Mouse (Mus musculus) limb, embryonic 15.5 days (tissue): Measurements from ENCODE around the gene Prr19. TPM values are rescaled to one million over a fixed set of nuclear protein-coding genes. Genes with fewer than 3 reads are reported as not detected.
"Not testable (repeated sequence)": the region's sequence is repeated elsewhere in the genome, so short reads cannot be mapped to it uniquely, and the experiment has no call there.

Experiments used
- ATAC-seq: fragments of 200-750 bp; cut with Nextera tagmentation; 2 replicates; pipeline ENCODE4 v1.8.0; 2017; ENCODE audit warnings: low read depth, moderate TSS enrichment; ENCODE audit not compliant: insufficient number of reproducible peaks, low FRiP score, low TSS enrichment
- H3K27ac ChIP-seq: fragments of 300-500 bp; sonication (generic); 2 replicates; pipeline ENCODE4 v1.5.1; 2015; ENCODE audit warnings: moderate library complexity, mild to moderate bottlenecking, inconsistent platforms
- H3K27me3 ChIP-seq: fragments of 300-500 bp; sonication (generic); 2 replicates; pipeline ENCODE4 v1.6.1; 2015; ENCODE audit warnings: inconsistent platforms
- H3K36me3 ChIP-seq: fragments of 300-500 bp; sonication (generic); 2 replicates; pipeline ENCODE4 v1.6.1; 2015; ENCODE audit warnings: inconsistent platforms
- H3K4me1 ChIP-seq: fragments of 300-500 bp; sonication (generic); 2 replicates; pipeline ENCODE4 v1.6.1; 2015; ENCODE audit warnings: inconsistent platforms
- H3K4me2 ChIP-seq: fragments of 300-500 bp; sonication (generic); 2 replicates; pipeline ENCODE4 v1.6.1; 2015; ENCODE audit warnings: mild to moderate bottlenecking, inconsistent platforms
- H3K4me3 ChIP-seq: fragments of 300-500 bp; sonication (generic); 2 replicates; pipeline ENCODE4 v1.5.1; 2015; ENCODE audit warnings: mild to moderate bottlenecking, inconsistent platforms
- H3K9ac ChIP-seq: fragments of 300-500 bp; sonication (generic); 2 replicates; pipeline ENCODE4 v1.6.1; 2015; ENCODE audit warnings: inconsistent platforms
- H3K9me3 ChIP-seq: fragments of 300-500 bp; sonication (generic); 2 replicates; pipeline ENCODE4 v1.6.1; 2016; ENCODE audit warnings: inconsistent platforms
- WGBS: fragments of 180-500 bp; shearing (Covaris S2); methylation state at CpG from one replicate; pipeline ENCODE4 v1.1.7; 2015; 5-methylcytosine and 5-hydroxymethylcytosine counted together
- polyA plus RNA-seq: library from polyadenylated mRNA; unstranded; fragments of >200 nt; fragmentation: Nextera tagmentation; extraction: Ambion mirVana; gene quantifications from 2 replicates; pipeline ENCODE4 v1.2.1, GENCODE M21; 2015

Gene Prr19
- polyA plus RNA-seq, 1 experiment from 2014 or later = 0.40 TPM

DNA sequence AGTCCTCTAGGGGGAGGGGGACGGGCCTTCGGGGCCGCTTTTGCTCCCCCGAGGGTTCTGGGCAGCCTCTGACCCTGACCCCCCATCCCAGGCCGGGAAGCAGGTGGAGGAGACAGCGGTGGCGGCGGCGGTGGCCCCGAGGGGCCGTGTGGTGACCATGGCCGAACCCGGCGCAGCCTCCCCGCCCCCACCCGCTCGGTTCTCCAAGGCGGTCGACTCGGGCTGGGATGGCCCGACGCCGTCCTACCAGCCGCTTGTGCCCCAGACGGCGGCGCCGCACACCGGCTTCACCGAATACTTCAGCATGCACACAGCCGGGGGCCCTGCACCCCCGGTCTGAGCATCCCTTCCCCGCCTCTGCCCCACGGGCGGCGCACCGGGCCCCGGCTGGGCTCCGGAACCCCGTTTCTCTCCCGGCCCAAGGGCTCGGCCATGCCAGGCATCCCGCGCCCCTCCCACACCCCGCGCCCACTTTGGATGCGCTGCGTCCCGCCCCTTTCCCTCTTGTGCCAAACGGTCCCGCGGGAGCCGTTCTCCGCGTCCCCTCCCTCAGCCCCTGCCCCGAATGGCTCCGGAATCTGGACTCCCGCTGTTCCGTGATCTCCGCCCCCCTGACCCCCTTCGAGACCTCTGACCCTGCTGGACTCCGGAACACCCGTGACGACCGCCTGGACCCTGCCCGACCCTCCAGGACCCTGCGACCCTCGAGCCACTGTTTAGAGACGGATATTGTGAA, 14.3 kb downstream of the Prr19 start:
- Histone ChIP-seq H3K4me2 (peak overlapping the region; percentile 89), H3K9ac (peak overlapping the region; percentile 31), H3K27me3 (peaks cover 50% of the 10 kb centered on the region), H3K36me3 (no peaks in the 10 kb centered on the region), H3K27ac (no peak overlapping the region), H3K4me3 (peak overlapping the region; percentile 68), H3K4me1 (peaks cover 37% of the 10 kb centered on the region), H3K9me3 (no peaks in the 10 kb centered on the region)
- WGBS = 1% methylated on average over 58 of the region's 69 CpGs
- ATAC-seq = no peak

GRCm38 (mm10) chr7:25316532-25317445, 15.6 kb downstream of the Prr19 start, which contains the start of gene Megf8:
Gene Megf8 (plus strand): TSS chr7:25317164.
- under 1% methylated on average over 51 of the region's 52 CpGs for WGBS
- Histone ChIP-seq H3K27me3 (peaks cover 41% of the 10 kb centered on the region), H3K9me3 (no peaks in the 10 kb centered on the region), H3K36me3 (no peaks in the 10 kb centered on the region), H3K4me3 (peak within 1 kb of the TSS; percentile 68), H3K4me1 (peaks cover 45% of the 10 kb centered on the region), H3K9ac (peak within 1 kb of the TSS; percentile 76), H3K27ac (peak within 1 kb of the TSS; percentile 91), H3K4me2 (peak within 1 kb of the TSS; percentile 98)
- ATAC-seq = peak; percentile 99

DNA sequence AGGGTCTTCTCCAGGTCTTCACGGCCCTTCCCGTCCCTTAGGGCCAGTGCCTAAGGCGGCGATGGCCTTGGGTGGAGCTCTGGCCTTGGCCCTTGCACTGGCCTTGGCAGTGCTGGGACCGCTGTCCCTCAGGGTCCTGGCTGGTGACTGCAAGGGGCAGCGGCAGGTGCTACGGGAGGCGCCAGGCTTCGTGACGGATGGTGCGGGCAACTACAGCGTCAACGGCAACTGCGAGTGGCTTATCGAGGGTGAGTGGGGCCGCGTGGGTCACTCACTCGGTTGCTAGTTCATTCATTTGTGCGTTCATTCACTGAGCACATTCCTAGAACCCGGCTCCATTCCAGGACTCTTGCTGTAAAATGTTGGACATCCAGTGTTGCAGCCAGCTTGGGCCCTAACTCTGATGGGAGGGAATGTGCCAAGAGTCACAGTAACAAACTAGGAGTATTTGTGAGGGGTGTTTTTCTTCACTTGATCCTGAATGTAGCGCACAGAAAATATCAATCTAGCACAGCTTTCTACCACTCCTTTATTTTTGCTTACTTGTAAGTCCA, 16.3 kb downstream of the Prr19 start:
- Histone ChIP-seq H3K27me3 (peaks cover 34% of the 10 kb centered on the region), H3K4me3 (peak overlapping the region; percentile 68), H3K9me3 (no peaks in the 10 kb centered on the region), H3K4me1 (peaks cover 50% of the 10 kb centered on the region), H3K27ac (peak overlapping the region; percentile 91), H3K9ac (peak overlapping the region; percentile 76), H3K36me3 (no peaks in the 10 kb centered on the region), H3K4me2 (peak overlapping the region; percentile 98)
- no peak for ATAC-seq
- WGBS = 13% methylated on average over 21 of the region's 21 CpGs

- H3K4me3 ChIP-seq = peak overlapping the region; percentile 21
- 14% methylated on average over 6 of the region's 6 CpGs for WGBS
- peak overlapping the region; percentile 94 for H3K27ac ChIP-seq
- no peak overlapping the region for H3K9ac ChIP-seq
- peaks cover 41% of the 10 kb centered on the region for H3K4me1 ChIP-seq
- H3K4me2 ChIP-seq = peak overlapping the region; percentile 44
- H3K27me3 ChIP-seq = no peaks in the 10 kb centered on the region
- H3K9me3 ChIP-seq = no peaks in the 10 kb centered on the region
- ATAC-seq = peak; percentile 83
- H3K36me3 ChIP-seq = no peaks in the 10 kb centered on the region
Observed at GRCm38 (mm10) chr7:25322058-25322484, 20.9 kb downstream of the Prr19 start.

GRCm38 (mm10) chr7:25323219-25323618, 22.0 kb downstream of the Prr19 start:
- Histone ChIP-seq H3K4me1 (peaks cover 31% of the 10 kb centered on the region), H3K27me3 (no peaks in the 10 kb centered on the region), H3K4me2 (no peak overlapping the region), H3K9me3 (no peaks in the 10 kb centered on the region), H3K27ac (no peak overlapping the region), H3K9ac (no peak overlapping the region), H3K36me3 (peaks cover 1% of the 10 kb centered on the region), H3K4me3 (no peak overlapping the region)
- no peak for ATAC-seq
- 84% methylated on average over 2 of the region's 2 CpGs for WGBS

DNA sequence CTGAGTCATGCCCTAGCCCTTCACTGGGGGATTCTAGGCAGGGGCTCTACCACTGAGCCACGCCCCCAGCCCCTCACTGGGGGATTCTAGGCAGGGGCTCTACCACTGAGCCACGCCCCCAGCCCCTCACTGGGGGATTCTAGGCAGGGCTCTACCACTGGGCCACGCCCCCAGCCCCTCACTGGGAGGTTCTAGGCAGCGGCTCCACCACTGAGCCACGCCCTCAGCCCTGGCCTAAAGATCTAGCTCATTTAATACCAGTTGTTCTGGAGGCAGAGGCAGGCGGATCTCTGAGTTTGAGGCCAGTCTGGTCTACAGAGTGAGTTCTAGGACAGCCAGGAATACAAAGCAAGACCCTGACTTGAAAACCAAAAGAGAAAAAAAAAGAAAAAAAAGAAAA, 24.2 kb downstream of the Prr19 start:
- peaks cover 17% of the 10 kb centered on the region for H3K36me3 ChIP-seq
- H3K9me3 ChIP-seq, H3K4me2 ChIP-seq, H3K4me3 ChIP-seq, H3K27ac ChIP-seq, H3K27me3 ChIP-seq, H3K9ac ChIP-seq, ATAC-seq: not testable (repeated sequence)
- WGBS = 89% methylated on average over 6 of the region's 6 CpGs
- H3K4me1 ChIP-seq = peaks cover 26% of the 10 kb centered on the region

DNA sequence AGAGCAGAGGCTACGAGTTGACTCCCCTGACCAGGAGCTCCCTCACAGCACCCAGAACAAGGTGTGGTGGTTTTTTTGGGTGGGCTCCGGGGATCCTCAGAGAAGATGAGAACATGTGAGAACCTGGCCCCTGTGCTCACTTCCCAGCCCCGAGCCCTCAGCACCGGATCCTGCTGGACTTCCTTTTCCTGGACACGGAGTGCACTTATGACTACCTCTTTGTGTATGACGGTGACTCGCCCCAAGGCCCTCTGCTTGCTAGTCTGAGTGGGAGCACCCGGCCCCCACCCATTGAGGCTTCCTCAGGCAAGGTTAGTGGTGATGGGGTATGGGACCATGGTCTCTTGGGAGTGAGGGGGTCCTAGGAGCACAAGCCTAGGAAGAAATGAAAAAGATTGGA, 25.0 kb downstream of the Prr19 start:
- Histone ChIP-seq H3K36me3 (peaks cover 25% of the 10 kb centered on the region), H3K9ac (no peak overlapping the region), H3K4me1 (peaks cover 24% of the 10 kb centered on the region), H3K4me2 (no peak overlapping the region), H3K4me3 (no peak overlapping the region), H3K27me3 (no peaks in the 10 kb centered on the region), H3K9me3 (no peaks in the 10 kb centered on the region), H3K27ac (peak overlapping the region; percentile 27; the same call in 1 of the 2 replicates)
- 81% methylated on average over 8 of the region's 8 CpGs for WGBS
- no peak for ATAC-seq

DNA sequence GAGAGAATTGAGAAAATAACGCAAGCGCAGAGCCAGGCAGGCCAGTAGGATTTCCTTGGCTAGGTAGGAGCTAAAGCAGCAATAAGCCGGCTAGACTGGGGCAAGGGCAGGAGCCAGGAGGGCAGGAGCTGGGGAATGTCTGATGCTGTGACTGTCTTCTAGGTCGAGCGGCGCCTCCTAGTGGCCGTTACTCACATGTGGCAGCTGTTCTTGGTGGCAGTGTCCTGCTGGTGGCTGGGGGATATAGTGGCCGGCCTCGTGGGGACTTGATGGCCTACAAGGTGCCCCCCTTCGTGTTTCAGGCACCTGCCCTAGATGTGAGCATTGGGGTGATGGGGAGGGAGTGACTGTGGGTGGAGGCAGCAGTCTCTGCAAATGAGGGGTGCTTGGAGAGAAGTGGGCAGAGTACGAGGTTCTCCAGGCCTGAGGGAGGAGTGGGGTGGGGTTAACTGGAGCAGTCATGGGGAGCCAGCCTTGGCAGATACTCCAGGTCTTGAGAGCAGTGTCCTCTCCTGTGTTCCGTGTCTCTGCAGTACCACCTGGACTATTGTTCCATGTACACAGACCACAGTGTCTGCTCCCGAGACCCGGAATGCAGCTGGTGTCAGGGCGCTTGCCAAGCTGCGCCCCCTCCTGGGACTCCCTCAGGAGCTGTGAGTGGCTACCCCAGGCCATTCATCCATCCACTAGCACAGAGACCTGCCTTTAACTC, 32.5 kb downstream of the Prr19 start:
- Histone ChIP-seq H3K27me3 (no peaks in the 10 kb centered on the region), H3K27ac (no peak overlapping the region), H3K9ac (0 out of 2 replicates have a peak overlapping the region, but pooled peaks have one; percentile 14), H3K4me2 (no peak overlapping the region), H3K4me3 (no peak overlapping the region), H3K4me1 (no peaks in the 10 kb centered on the region), H3K36me3 (peaks cover 69% of the 10 kb centered on the region), H3K9me3 (no peaks in the 10 kb centered on the region)
- ATAC-seq = peak; percentile 62
- 44% methylated on average over 16 of the region's 16 CpGs for WGBS

- ATAC-seq = peak; percentile 11; the same call in 1 of the 2 replicates
- H3K4me2 ChIP-seq = no peak overlapping the region
- peaks cover 74% of the 10 kb centered on the region for H3K36me3 ChIP-seq
- H3K27ac ChIP-seq = no peak overlapping the region
- no peak overlapping the region for H3K9ac ChIP-seq
- no peaks in the 10 kb centered on the region for H3K9me3 ChIP-seq
- no peaks in the 10 kb centered on the region for H3K4me1 ChIP-seq
- no peaks in the 10 kb centered on the region for H3K27me3 ChIP-seq
- WGBS = 82% methylated on average over 12 of the region's 12 CpGs
- no peak overlapping the region for H3K4me3 ChIP-seq
Observed at GRCm38 (mm10) chr7:25334472-25334871, 33.3 kb downstream of the Prr19 start.

GRCm38 (mm10) chr7:25339329-25339728, 38.1 kb downstream of the Prr19 start:
- H3K4me2 ChIP-seq = no peak overlapping the region
- H3K4me1 ChIP-seq = no peaks in the 10 kb centered on the region
- H3K9ac ChIP-seq = no peak overlapping the region
- no peak overlapping the region for H3K27ac ChIP-seq
- no peaks in the 10 kb centered on the region for H3K27me3 ChIP-seq
- WGBS = 90% methylated on average over 9 of the region's 9 CpGs
- H3K36me3 ChIP-seq = peaks cover 83% of the 10 kb centered on the region
- no peak for ATAC-seq
- no peaks in the 10 kb centered on the region for H3K9me3 ChIP-seq
- H3K4me3 ChIP-seq = no peak overlapping the region

GRCm38 (mm10) chr7:25341000-25341784, 40.0 kb downstream of the Prr19 start:
- Histone ChIP-seq H3K36me3 (peaks cover 78% of the 10 kb centered on the region), H3K9ac (no peak overlapping the region), H3K9me3 (no peaks in the 10 kb centered on the region), H3K4me1 (no peaks in the 10 kb centered on the region), H3K4me2 (no peak overlapping the region), H3K4me3 (no peak overlapping the region), H3K27me3 (no peaks in the 10 kb centered on the region), H3K27ac (no peak overlapping the region)
- no peak for ATAC-seq
- 79% methylated on average over 20 of the region's 20 CpGs for WGBS
